Mouse (Mus musculus): Measurements from ENCODE around the gene Tcf7. TPM values are rescaled to one million over a fixed set of nuclear protein-coding genes. Genes with fewer than 3 reads are reported as not detected.

Tcf7 gene
- polyA plus RNA-seq, 2 experiments: 1.6 to 1.8 TPM

- 52% methylated on average over 4 of the region's 4 CpGs for WGBS (ENCODE audit: insufficient replicate concordance)
Observed at GRCm38 (mm10) chr11:52273942-52274330, 8.9 kb downstream of the Tcf7 start.

GRCm38 (mm10) chr11:52273183-52273941 is 9.5 kb downstream of the Tcf7 start:
- no peak for TF ChIP-seq EP300 (IDR thresholded peaks at IDR 0.05; ENCODE audit: low read depth)
- TF ChIP-seq CTCF (IDR thresholded peaks at IDR 0.05; ENCODE audit: low read depth): no peak
- no peak overlapping the region for H3K4me2 ChIP-seq (ENCODE audit: low read depth)
- DNase-seq (ENCODE audit: low read depth in 3 of 3, low spot score in 3 of 3): no peak
- H3K27ac ChIP-seq: no peak overlapping the region
- 52% methylated on average over 11 of the region's 11 CpGs for WGBS (ENCODE audit: insufficient replicate concordance)
- no peak overlapping the region for H3K9ac ChIP-seq (replicated peaks)
- H3K4me1 ChIP-seq (replicated peaks; ENCODE audit: control insufficient read depth in 2 of 2, insufficient read depth in 2 of 2, low read length in 1 of 2): no peaks in the 10 kb centered on the region
- H3K9me3 ChIP-seq (ENCODE audit: control insufficient read depth, low read length): no peaks in the 10 kb centered on the region
- no peaks in the 10 kb centered on the region for H3K27me3 ChIP-seq (ENCODE audit: control insufficient read depth, insufficient read depth, low read length)
- no peak for ATAC-seq (ENCODE audit: insufficient read depth)
- no peak overlapping the region for H3K4me3 ChIP-seq (ENCODE audit: insufficient read depth in 1 of 2, low read depth in 2 of 2, low read length in 2 of 2)
- no peaks in the 10 kb centered on the region for H3K36me3 ChIP-seq (replicated peaks; ENCODE audit: control insufficient read depth, insufficient read depth, low read depth)

More at GRCm38 (mm10) chr11:52273942-52274330, 8.9 kb downstream of the Tcf7 start:
- Histone ChIP-seq H3K4me2 (ENCODE audit: low read depth) (no peak overlapping the region), H3K9me3 (ENCODE audit: control insufficient read depth, low read length) (no peaks in the 10 kb centered on the region), H3K4me3 (ENCODE audit: insufficient read depth in 1 of 2, low read depth in 2 of 2, low read length in 2 of 2) (no peak overlapping the region), H3K4me1 (replicated peaks; ENCODE audit: control insufficient read depth in 2 of 2, insufficient read depth in 2 of 2, low read length in 1 of 2) (no peaks in the 10 kb centered on the region), H3K27ac (no peak overlapping the region), H3K36me3 (replicated peaks; ENCODE audit: control insufficient read depth, insufficient read depth, low read depth) (no peaks in the 10 kb centered on the region), H3K27me3 (ENCODE audit: control insufficient read depth, insufficient read depth, low read length) (no peaks in the 10 kb centered on the region), H3K9ac (replicated peaks) (no peak overlapping the region)
- DNase-seq (ENCODE audit: low read depth in 3 of 3, low spot score in 3 of 3) (no peak), ATAC-seq (ENCODE audit: insufficient read depth) (no peak)
- TF ChIP-seq CTCF (IDR thresholded peaks at IDR 0.05; ENCODE audit: low read depth): no peak
- no peak for TF ChIP-seq EP300 (IDR thresholded peaks at IDR 0.05; ENCODE audit: low read depth)

DNA sequence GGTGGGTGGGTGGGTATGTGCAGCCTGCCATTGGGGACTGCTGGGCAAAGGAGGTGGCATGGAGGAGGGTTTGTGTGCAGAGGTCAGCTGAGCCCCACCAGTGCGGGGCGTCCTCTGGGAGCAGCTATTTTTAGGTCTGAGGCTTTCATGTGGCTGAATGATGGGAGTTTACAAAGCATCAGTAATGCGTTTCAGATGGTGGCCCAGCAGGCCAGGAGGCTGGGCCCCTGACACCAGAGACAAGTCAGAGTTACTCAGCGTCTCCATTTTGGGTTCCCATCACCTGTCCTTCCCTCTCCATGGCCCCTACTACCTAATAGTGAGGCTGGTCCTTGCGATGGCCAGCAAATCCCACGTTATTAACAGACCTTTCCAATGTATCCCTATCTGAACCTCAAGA is 10.2 kb downstream of the Tcf7 start:
- 62% methylated on average over 6 of the region's 6 CpGs for WGBS (ENCODE audit: insufficient replicate concordance)

GRCm38 (mm10) chr11:52271765-52272495 is 10.9 kb downstream of the Tcf7 start:
- no peak for ATAC-seq (ENCODE audit: insufficient read depth)
- no peaks in the 10 kb centered on the region for H3K9me3 ChIP-seq (ENCODE audit: control insufficient read depth, low read length)

More for the DNA sequence above, 10.2 kb downstream of the Tcf7 start:
- no peaks in the 10 kb centered on the region for H3K27me3 ChIP-seq (ENCODE audit: control insufficient read depth, insufficient read depth, low read length)
- no peak overlapping the region for H3K4me3 ChIP-seq (ENCODE audit: insufficient read depth in 1 of 2, low read depth in 2 of 2, low read length in 2 of 2)
- H3K36me3 ChIP-seq (replicated peaks; ENCODE audit: control insufficient read depth, insufficient read depth, low read depth): no peaks in the 10 kb centered on the region
- no peaks in the 10 kb centered on the region for H3K9me3 ChIP-seq (ENCODE audit: control insufficient read depth, low read length)
- TF ChIP-seq EP300 (IDR thresholded peaks at IDR 0.05; ENCODE audit: low read depth) (no peak), CTCF (IDR thresholded peaks at IDR 0.05; ENCODE audit: low read depth) (no peak)
- ATAC-seq (ENCODE audit: insufficient read depth) (no peak), DNase-seq (ENCODE audit: low read depth in 3 of 3, low spot score in 3 of 3) (no peak)
- H3K4me2 ChIP-seq (ENCODE audit: low read depth): no peak overlapping the region
- H3K9ac ChIP-seq (replicated peaks): no peak overlapping the region
- H3K4me1 ChIP-seq (replicated peaks; ENCODE audit: control insufficient read depth in 2 of 2, insufficient read depth in 2 of 2, low read length in 1 of 2): no peaks in the 10 kb centered on the region
- no peak overlapping the region for H3K27ac ChIP-seq

DNA sequence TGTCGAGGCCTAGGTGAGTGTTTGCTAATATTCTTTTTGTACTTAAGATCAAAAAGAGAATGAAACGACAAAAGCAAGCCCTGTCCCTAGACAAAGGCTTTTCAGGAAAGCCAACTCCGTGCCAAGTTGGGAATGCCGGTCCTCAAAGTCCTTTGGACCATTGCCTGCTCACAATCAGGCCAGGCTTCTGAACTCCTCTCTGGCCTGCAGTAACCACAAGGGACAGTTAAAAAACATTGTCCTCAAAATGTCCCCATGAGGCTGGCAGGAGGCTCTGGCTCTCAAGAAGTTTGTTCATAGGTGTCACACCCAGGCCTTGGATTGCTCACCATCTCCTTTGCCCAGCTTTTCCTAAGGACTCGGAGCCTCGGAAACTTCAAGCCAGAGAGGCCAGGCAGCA is 13.0 kb downstream of the Tcf7 start:
- no peaks in the 10 kb centered on the region for H3K4me1 ChIP-seq (replicated peaks; ENCODE audit: control insufficient read depth in 2 of 2, insufficient read depth in 2 of 2, low read length in 1 of 2)
- H3K4me3 ChIP-seq (ENCODE audit: insufficient read depth in 1 of 2, low read depth in 2 of 2, low read length in 2 of 2): no peak overlapping the region
- ATAC-seq (ENCODE audit: insufficient read depth) (no peak), DNase-seq (ENCODE audit: low read depth in 3 of 3, low spot score in 3 of 3) (no peak)
- no peaks in the 10 kb centered on the region for H3K9me3 ChIP-seq (ENCODE audit: control insufficient read depth, low read length)
- 71% methylated on average over 6 of the region's 6 CpGs for WGBS (ENCODE audit: insufficient replicate concordance)
- no peak overlapping the region for H3K9ac ChIP-seq (replicated peaks)
- no peak overlapping the region for H3K4me2 ChIP-seq (ENCODE audit: low read depth)
- H3K27me3 ChIP-seq (ENCODE audit: control insufficient read depth, insufficient read depth, low read length): no peaks in the 10 kb centered on the region
- no peak overlapping the region for H3K27ac ChIP-seq
- H3K36me3 ChIP-seq (replicated peaks; ENCODE audit: control insufficient read depth, insufficient read depth, low read depth): no peaks in the 10 kb centered on the region
- TF ChIP-seq EP300 (IDR thresholded peaks at IDR 0.05; ENCODE audit: low read depth) (no peak), CTCF (IDR thresholded peaks at IDR 0.05; ENCODE audit: low read depth) (no peak)

More at GRCm38 (mm10) chr11:52271765-52272495, 10.9 kb downstream of the Tcf7 start:
- Histone ChIP-seq H3K4me2 (ENCODE audit: low read depth) (no peak overlapping the region), H3K27me3 (ENCODE audit: control insufficient read depth, insufficient read depth, low read length) (no peaks in the 10 kb centered on the region), H3K27ac (no peak overlapping the region), H3K9ac (replicated peaks) (no peak overlapping the region), H3K4me3 (ENCODE audit: insufficient read depth in 1 of 2, low read depth in 2 of 2, low read length in 2 of 2) (no peak overlapping the region), H3K4me1 (replicated peaks; ENCODE audit: control insufficient read depth in 2 of 2, insufficient read depth in 2 of 2, low read length in 1 of 2) (no peaks in the 10 kb centered on the region), H3K36me3 (replicated peaks; ENCODE audit: control insufficient read depth, insufficient read depth, low read depth) (no peaks in the 10 kb centered on the region)
- TF ChIP-seq EP300 (IDR thresholded peaks at IDR 0.05; ENCODE audit: low read depth) (no peak), CTCF (IDR thresholded peaks at IDR 0.05; ENCODE audit: low read depth) (no peak)
- 70% methylated on average over 8 of the region's 8 CpGs for WGBS (ENCODE audit: insufficient replicate concordance)
- DNase-seq (ENCODE audit: low read depth in 3 of 3, low spot score in 3 of 3): no peak

Measured in liver, embryonic 14.5 days (tissue).